Mouse (Mus musculus) limb, embryonic 14.5 days (tissue): ENCODE measurements around the gene 1700017N19Rik. TPM values are rescaled to one million over a fixed set of nuclear protein-coding genes. Genes with fewer than 3 reads are reported as not detected.

Experiments used
- ATAC-seq: fragments of 200-750 bp; cut with Nextera tagmentation; 2 replicates; pipeline ENCODE4 v1.8.0; 2017; ENCODE audit warnings: low read depth, moderate number of reproducible peaks, moderate TSS enrichment; ENCODE audit not compliant: low FRiP score
- DNase-seq: peaks from one replicate; pipeline ENCODE4 v3.0.0-alpha.2; 2015; ENCODE audit warnings: low spot score
- H3K27ac ChIP-seq: fragments of 300-500 bp; sonication (generic); replicated peaks from 2 replicates; pipeline ENCODE4 v1.5.1; 2014; ENCODE audit warnings: low read depth, mild to moderate bottlenecking, low read length, moderate library complexity, mixed read lengths
- H3K27me3 ChIP-seq: fragments of 300-500 bp; sonication (generic); 2 replicates; pipeline ENCODE4 v1.6.1; 2014; ENCODE audit warnings: low read length, mixed read lengths; ENCODE audit not compliant: control insufficient read depth, insufficient read depth
- H3K36me3 ChIP-seq: fragments of 300-500 bp; sonication (generic); 2 replicates; pipeline ENCODE4 v1.6.1; 2014; ENCODE audit warnings: mild to moderate bottlenecking, low read length, moderate library complexity, mixed read lengths; ENCODE audit not compliant: control insufficient read depth, insufficient read depth
- H3K4me1 ChIP-seq: fragments of 300-500 bp; sonication (generic); 2 replicates; pipeline ENCODE4 v1.6.1; 2014; ENCODE audit warnings: antibody characterized with exemption, low read length, mixed read lengths; ENCODE audit not compliant: control insufficient read depth, insufficient read depth
- H3K4me2 ChIP-seq: fragments of 300-500 bp; sonication (generic); replicated peaks from 2 replicates; pipeline ENCODE4 v1.6.1; 2014; ENCODE audit warnings: low read depth, mild to moderate bottlenecking, low read length, moderate library complexity; ENCODE audit not compliant: severe bottlenecking
- H3K4me3 ChIP-seq: fragments of 300-500 bp; sonication (generic); replicated peaks from 2 replicates; pipeline ENCODE4 v1.5.1; 2014; ENCODE audit warnings: low read length
- H3K9ac ChIP-seq: fragments of 300-500 bp; sonication (generic); 2 replicates; pipeline ENCODE4 v1.6.1; 2014; ENCODE audit warnings: mild to moderate bottlenecking, low read depth, low read length, moderate library complexity; ENCODE audit not compliant: severe bottlenecking
- H3K9me3 ChIP-seq: fragments of 300-500 bp; sonication (generic); 2 replicates; pipeline ENCODE4 v1.6.1; 2016; ENCODE audit warnings: low read length; ENCODE audit not compliant: control insufficient read depth
- POLR2A ChIP-seq: fragments of 200-500 bp; IDR thresholded peaks from 2 replicates; pipeline ENCODE4 v1.8.0; 2012; ENCODE audit warnings: inconsistent platforms, mild to moderate bottlenecking, moderate library complexity, borderline replicate concordance; ENCODE audit not compliant: insufficient read depth, insufficient read length; ENCODE audit errors: extremely low read depth
- WGBS: fragments of 180-500 bp; shearing (Covaris S2); extraction: QIAGEN DNeasy Blood & Tissue Kit; methylation state at CpG from one replicate; pipeline ENCODE4 v1.1.7; 2014; 5-methylcytosine and 5-hydroxymethylcytosine counted together
- polyA plus RNA-seq, 2 experiments: library from polyadenylated mRNA; depleted of rRNA in 1 of 2; stranded (reverse) in 1 of 2; unstranded in 1 of 2; fragments of >200 nt; fragmentation: Nextera tagmentation in 1 of 2; extraction: Ambion mirVana in 1 of 2; gene quantifications; 2 replicates each; pipeline versions ENCODE4 v1.2.1 to v1.2.3; 2012 to 2014

1700017N19Rik gene
- polyA plus RNA-seq, 2 experiments, result not detected

GRCm38 (mm10) chr10:100598339-100598738 lies 8.1 kb downstream of the 1700017N19Rik start:
- no peak for ATAC-seq
- WGBS, result 80% methylated on average over 3 of the region's 3 CpGs

DNA sequence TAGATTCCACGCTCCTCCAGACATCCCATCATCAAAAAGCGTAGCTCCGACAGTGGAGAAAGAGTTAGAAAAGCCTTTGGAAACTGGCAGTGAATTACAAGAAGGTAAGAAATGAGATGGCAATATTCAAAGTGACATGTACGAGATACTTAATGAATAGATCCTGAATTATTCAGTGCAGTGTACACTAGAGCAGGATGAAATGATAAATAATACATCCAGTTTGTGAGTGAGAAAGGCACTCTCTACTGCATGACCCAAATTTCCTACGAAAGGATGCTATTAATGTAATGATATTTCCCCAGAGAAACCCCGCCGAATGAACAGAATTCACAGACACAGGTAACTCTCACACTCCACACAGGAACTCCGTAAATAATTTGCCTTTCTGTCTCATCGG lies 13.2 kb downstream of the 1700017N19Rik start:
- ATAC-seq, result no peak
- DNase-seq, result no peak
- Histone ChIP-seq H3K4me2 (no peak overlapping the region), H3K27ac (no peak overlapping the region), H3K27me3 (no peaks in the 10 kb centered on the region), H3K4me1 (no peaks in the 10 kb centered on the region), H3K9me3 (no peaks in the 10 kb centered on the region), H3K9ac (no peak overlapping the region), H3K36me3 (no peaks in the 10 kb centered on the region), H3K4me3 (no peak overlapping the region)
- WGBS, result 84% methylated on average over 9 of the region's 9 CpGs
- TF ChIP-seq POLR2A, result no peak

More at GRCm38 (mm10) chr10:100598339-100598738, 8.1 kb downstream of the 1700017N19Rik start:
- Histone ChIP-seq H3K27ac (no peak overlapping the region), H3K4me1 (no peaks in the 10 kb centered on the region), H3K4me2 (no peak overlapping the region), H3K9ac (no peak overlapping the region), H3K36me3 (no peaks in the 10 kb centered on the region), H3K4me3 (no peak overlapping the region), H3K27me3 (no peaks in the 10 kb centered on the region), H3K9me3 (no peaks in the 10 kb centered on the region)
- no peak for DNase-seq
- TF ChIP-seq POLR2A, result no peak

- WGBS, result 72% methylated on average over 2 of the region's 2 CpGs
- DNase-seq, result no peak
- Histone ChIP-seq H3K27ac (no peak overlapping the region), H3K9ac (no peak overlapping the region), H3K36me3 (no peaks in the 10 kb centered on the region), H3K4me1 (no peaks in the 10 kb centered on the region), H3K4me3 (no peak overlapping the region), H3K9me3 (no peaks in the 10 kb centered on the region), H3K4me2 (no peak overlapping the region), H3K27me3 (no peaks in the 10 kb centered on the region)
- no peak for ATAC-seq
- no peak for TF ChIP-seq POLR2A
Measured at GRCm38 (mm10) chr10:100604254-100604653, 14.0 kb downstream of the 1700017N19Rik start.

DNA sequence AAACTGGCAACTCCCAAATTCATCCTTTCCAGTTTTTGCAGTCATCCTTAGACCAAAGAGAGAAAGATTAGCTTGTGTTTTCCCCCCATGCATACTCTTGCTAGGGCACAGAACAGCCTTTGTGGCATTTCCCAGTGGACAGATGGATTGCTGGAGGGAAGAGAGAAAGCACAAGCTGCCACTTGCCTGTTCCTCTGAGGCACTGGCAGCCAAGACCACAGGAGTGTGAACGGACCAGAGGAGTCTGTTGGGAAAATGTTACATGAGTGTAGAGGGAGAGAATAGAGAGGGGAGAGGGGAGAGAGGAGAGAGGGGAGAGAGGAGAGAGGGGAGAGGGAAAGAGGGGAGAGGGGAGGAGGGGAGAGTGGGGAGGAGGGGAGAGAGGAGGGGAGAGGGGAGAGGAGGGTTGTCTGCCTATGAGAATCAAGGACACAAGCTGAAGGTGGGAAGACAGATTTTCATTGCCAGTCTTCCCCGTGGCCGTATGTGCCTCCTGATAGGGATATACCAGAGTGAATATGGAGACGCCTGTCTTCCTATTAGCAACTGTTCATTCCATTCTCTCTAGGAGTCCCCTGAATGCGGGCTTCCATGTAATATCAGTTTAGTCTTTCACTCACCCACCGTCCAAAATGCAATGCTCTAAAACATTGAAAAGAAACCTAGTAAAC lies 27.1 kb downstream of the 1700017N19Rik start:
- H3K27ac ChIP-seq, result no peak overlapping the region
- H3K9ac ChIP-seq, result no peak overlapping the region
- no peak overlapping the region for H3K4me2 ChIP-seq
- H3K4me3 ChIP-seq, result no peak overlapping the region
- WGBS, result 66% methylated on average over 6 of the region's 6 CpGs
- H3K9me3 ChIP-seq, result no peaks in the 10 kb centered on the region
- H3K36me3 ChIP-seq, result no peaks in the 10 kb centered on the region
- H3K27me3 ChIP-seq, result no peaks in the 10 kb centered on the region
- H3K4me1 ChIP-seq, result no peaks in the 10 kb centered on the region
- DNase-seq, result no peak
- ATAC-seq, result no peak
- no peak for TF ChIP-seq POLR2A

DNA sequence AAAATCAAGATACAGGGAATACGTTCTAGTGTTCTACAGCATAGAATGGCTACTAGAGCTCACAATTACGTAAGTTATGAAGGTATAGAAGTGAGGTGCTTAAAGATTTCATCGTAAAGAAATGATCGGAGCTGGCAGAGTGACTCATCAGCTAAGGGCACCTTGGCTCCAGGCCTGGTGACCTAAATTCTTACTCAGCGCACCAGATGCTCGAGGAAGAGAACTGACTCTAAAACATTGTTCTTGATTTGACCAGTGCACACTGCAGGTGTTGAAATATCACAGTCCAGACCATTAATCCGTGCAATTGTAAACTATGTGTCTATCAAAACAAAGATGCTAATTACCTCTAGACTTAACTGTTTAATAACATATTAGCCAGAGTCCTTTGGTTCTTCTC lies 29.2 kb downstream of the 1700017N19Rik start:
- no peaks in the 10 kb centered on the region for H3K9me3 ChIP-seq
- no peak overlapping the region for H3K4me2 ChIP-seq
- H3K4me3 ChIP-seq, result no peak overlapping the region
- ATAC-seq, result no peak
- DNase-seq, result no peak
- no peak overlapping the region for H3K9ac ChIP-seq
- H3K4me1 ChIP-seq, result no peaks in the 10 kb centered on the region
- H3K27ac ChIP-seq, result no peak overlapping the region
- TF ChIP-seq POLR2A, result no peak
- H3K27me3 ChIP-seq, result no peaks in the 10 kb centered on the region
- WGBS, result 86% methylated on average over 7 of the region's 7 CpGs
- H3K36me3 ChIP-seq, result no peaks in the 10 kb centered on the region
